Comparison of ENCODE assay signal across 7 mouse cellular contexts in the genomic region with DNA sequence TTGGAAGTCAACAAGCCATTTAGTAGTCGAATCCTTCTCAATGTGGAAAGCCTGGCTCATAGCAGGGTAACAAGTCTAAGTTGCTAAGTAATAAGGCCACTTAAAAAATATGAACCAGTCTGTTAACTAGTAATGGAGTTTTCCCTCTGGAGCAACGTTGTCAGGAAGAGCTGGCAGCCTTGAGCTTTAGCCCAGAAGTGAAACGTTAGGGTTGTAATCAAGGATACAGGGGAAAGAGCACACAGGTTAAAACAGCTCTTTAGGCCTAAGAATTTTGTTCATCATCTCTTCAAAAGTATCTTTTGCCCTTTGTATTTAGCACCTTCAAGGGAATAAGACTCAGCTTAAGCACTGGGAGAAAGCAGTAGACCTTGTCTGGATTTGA. TPM values are rescaled to one million over a fixed set of nuclear protein-coding genes. Genes with fewer than 3 reads are reported as not detected.
A peak's percentile ranks its signal among the peaks of the same experiment; 100 is the strongest.
DNase-seq lines count a peak whose midpoint lies in the region; ATAC-seq and TF ChIP-seq lines count a peak whose summit lies in the region.

No protein-coding gene starts in this region.

- H3K27ac ChIP-seq in thymus, adult 2 months (ENCODE audit: control insufficient read depth, insufficient read depth, low read length): peak overlapping the region; percentile 84; the same call in 1 of the 2 replicates
- H3K27ac ChIP-seq in embryonic facial prominence, embryonic 15.5 days (replicated peaks): peak overlapping the region; percentile 92
- H3K27ac ChIP-seq in limb, embryonic 14.5 days (replicated peaks; ENCODE audit: low read depth, low read length): peak overlapping the region; percentile 69

- no peak for TF ChIP-seq POLR2A in thymus, adult 2 months (IDR thresholded peaks at IDR 0.05; ENCODE audit: control insufficient read depth, extremely low read depth, insufficient read depth, low read length, poor library complexity)
- no peak for TF ChIP-seq POLR2A in limb, embryonic 14.5 days (IDR thresholded peaks at IDR 0.05; ENCODE audit: borderline replicate concordance, extremely low read depth, insufficient read depth, insufficient read length)

- H3K4me2 ChIP-seq in embryonic facial prominence, embryonic 15.5 days (replicated peaks): peak overlapping the region; percentile 61
- H3K4me2 ChIP-seq in limb, embryonic 14.5 days (replicated peaks; ENCODE audit: low read depth, low read length, severe bottlenecking): peak overlapping the region; percentile 46

- H3K4me3 ChIP-seq in thymus, adult 2 months (ENCODE audit: control insufficient read depth, insufficient read depth, low read length): no peak overlapping the region
- H3K4me3 ChIP-seq in embryonic facial prominence, embryonic 15.5 days (replicated peaks): peak overlapping the region; percentile 51
- peak overlapping the region; percentile 36 for H3K4me3 ChIP-seq in limb, embryonic 14.5 days (replicated peaks; ENCODE audit: low read length)

- ATAC-seq in embryonic facial prominence, embryonic 15.5 days (ENCODE audit: insufficient number of reproducible peaks, low FRiP score, low TSS enrichment, low read depth): no peak
- no peak for ATAC-seq in limb, embryonic 14.5 days (ENCODE audit: low FRiP score, low read depth)

- peak overlapping the region; percentile 28; the same call in 1 of the 2 replicates for H3K9ac ChIP-seq in embryonic facial prominence, embryonic 15.5 days
- peak overlapping the region; percentile 48 for H3K9ac ChIP-seq in limb, embryonic 14.5 days (ENCODE audit: low read depth, low read length, severe bottlenecking)

- WGBS in thymus, adult 2 months: 5% methylated on average over 3 of the region's 3 CpGs
- 8% methylated on average over 3 of the region's 3 CpGs for WGBS in embryonic facial prominence, embryonic 15.5 days
- WGBS in limb, embryonic 14.5 days: 1% methylated on average over 3 of the region's 3 CpGs

- H3K4me1 ChIP-seq in thymus, adult 2 months (replicated peaks; ENCODE audit: control insufficient read depth, insufficient read depth, low read length): 0 out of 2 replicates have a peak, but pooled peaks cover 1% of the 10 kb centered on the region
- peaks cover 22% of the 10 kb centered on the region for H3K4me1 ChIP-seq in embryonic facial prominence, embryonic 15.5 days
- H3K4me1 ChIP-seq in limb, embryonic 14.5 days (ENCODE audit: control insufficient read depth, insufficient read depth, low read length): peaks cover 13% of the 10 kb centered on the region

- no peaks in the 10 kb centered on the region for H3K36me3 ChIP-seq in thymus, adult 2 months (ENCODE audit: control insufficient read depth, insufficient read depth, low read length)
- no peaks in the 10 kb centered on the region for H3K36me3 ChIP-seq in embryonic facial prominence, embryonic 15.5 days
- H3K36me3 ChIP-seq in limb, embryonic 14.5 days (ENCODE audit: control insufficient read depth, insufficient read depth, low read length): no peaks in the 10 kb centered on the region

- H3K27me3 ChIP-seq in thymus, adult 2 months (ENCODE audit: control insufficient read depth, insufficient read depth, low read length): no peaks in the 10 kb centered on the region
- H3K27me3 ChIP-seq in embryonic facial prominence, embryonic 15.5 days: no peaks in the 10 kb centered on the region
- H3K27me3 ChIP-seq in limb, embryonic 14.5 days (ENCODE audit: control insufficient read depth, insufficient read depth, low read length): no peaks in the 10 kb centered on the region

- no peaks in the 10 kb centered on the region for H3K9me3 ChIP-seq in embryonic facial prominence, embryonic 15.5 days (replicated peaks)
- H3K9me3 ChIP-seq in limb, embryonic 14.5 days (ENCODE audit: control insufficient read depth, low read length): no peaks in the 10 kb centered on the region

- DNase-seq in thymus, adult 2 months: no peak
- no peak for DNase-seq in thymus, postnatal 36 days
- no peak for DNase-seq in limb, embryonic 14.5 days (ENCODE audit: low spot score)
- DNase-seq in frontal cortex, postnatal 14 days (ENCODE audit: low spot score in 2 of 2): no peak
- no peak for DNase-seq in ovary, postnatal 10 days (ENCODE audit: low spot score)
- no peak for DNase-seq in right cerebral cortex, postnatal 36 days (ENCODE audit: low spot score in 2 of 2)

- TF ChIP-seq CTCF in thymus, adult 2 months (IDR thresholded peaks at IDR 0.05; ENCODE audit: borderline replicate concordance, control insufficient read depth, extremely low read depth, insufficient read depth, low read length, poor library complexity): no peak

RNA-seq across cellular contexts. Expression of a gene that starts 0.7 kb away (rescaled TPM):
- 208 and 221 TPM in 2 replicates for polyA plus RNA-seq in thymus, adult 2 months (2012; rRNA removed)
- 1.1 and 1.7 TPM in 2 replicates for polyA plus RNA-seq in embryonic facial prominence, embryonic 15.5 days (2015; fragmentation: Nextera tagmentation; extraction: Ambion mirVana)
- polyA plus RNA-seq in limb, embryonic 14.5 days (2012; rRNA removed): 13.7 and 21.4 TPM in 2 replicates
- polyA plus RNA-seq in limb, embryonic 14.5 days (2014; fragmentation: Nextera tagmentation; extraction: Ambion mirVana): 2.6 and 2.8 TPM in 2 replicates

RNA-seq across cellular contexts. Expression of a gene that starts 2.3 kb away (rescaled TPM):
- 1.9 and 2.9 TPM in 2 replicates for polyA plus RNA-seq in thymus, adult 2 months (2012; rRNA removed)
- polyA plus RNA-seq in embryonic facial prominence, embryonic 15.5 days (2015; fragmentation: Nextera tagmentation; extraction: Ambion mirVana): 0.44 and 0.55 TPM in 2 replicates
- polyA plus RNA-seq in limb, embryonic 14.5 days (2012; rRNA removed): 0.50 and 0.62 TPM in 2 replicates
- 0.47 and 0.61 TPM in 2 replicates for polyA plus RNA-seq in limb, embryonic 14.5 days (2014; fragmentation: Nextera tagmentation; extraction: Ambion mirVana)

RNA-seq across cellular contexts. Expression of a gene that starts 6.9 kb away (rescaled TPM):
- polyA plus RNA-seq in thymus, adult 2 months (2012; rRNA removed): 72.3 and 87.8 TPM in 2 replicates
- polyA plus RNA-seq in embryonic facial prominence, embryonic 15.5 days (2015; fragmentation: Nextera tagmentation; extraction: Ambion mirVana): 0.25 and 0.37 TPM in 2 replicates
- polyA plus RNA-seq in limb, embryonic 14.5 days (2012; rRNA removed): 4.1 and 7.4 TPM in 2 replicates
- polyA plus RNA-seq in limb, embryonic 14.5 days (2014; fragmentation: Nextera tagmentation; extraction: Ambion mirVana): 0.65 and 1.00 TPM in 2 replicates

RNA-seq across cellular contexts. Expression of a gene that starts 7.6 kb away (rescaled TPM):
- polyA plus RNA-seq in thymus, adult 2 months (2012; rRNA removed): 37.8 and 51.2 TPM in 2 replicates
- polyA plus RNA-seq in embryonic facial prominence, embryonic 15.5 days (2015; fragmentation: Nextera tagmentation; extraction: Ambion mirVana): 1.0 and 1.1 TPM in 2 replicates
- polyA plus RNA-seq in limb, embryonic 14.5 days (2012; rRNA removed): 5.2 and 6.1 TPM in 2 replicates
- polyA plus RNA-seq in limb, embryonic 14.5 days (2014; fragmentation: Nextera tagmentation; extraction: Ambion mirVana): 0.48 and 0.57 TPM in 2 replicates

RNA-seq across cellular contexts. Expression of a gene that starts 11.4 kb away (rescaled TPM):
- 245 and 339 TPM in 2 replicates for polyA plus RNA-seq in thymus, adult 2 months (2012; rRNA removed)
- 3.7 and 4.4 TPM in 2 replicates for polyA plus RNA-seq in embryonic facial prominence, embryonic 15.5 days (2015; fragmentation: Nextera tagmentation; extraction: Ambion mirVana)
- 36.1 and 54.1 TPM in 2 replicates for polyA plus RNA-seq in limb, embryonic 14.5 days (2012; rRNA removed)
- polyA plus RNA-seq in limb, embryonic 14.5 days (2014; fragmentation: Nextera tagmentation; extraction: Ambion mirVana): 6.7 and 7.0 TPM in 2 replicates
